In genomic region chr5:92602691-92603690, GRCm38 (mm10) we compare ENCODE assay signal across 8 mouse cellular contexts. TPM values are rescaled to one million over a fixed set of nuclear protein-coding genes. Genes with fewer than 3 reads are reported as not detected.
DNase-seq lines count a peak whose midpoint lies in the region; ATAC-seq lines count a peak whose summit lies in the region.

Gene Stbd1 (plus strand): TSS chr5:92603041.

- H3K4me2 ChIP-seq in forebrain, embryonic 12.5 days = peak within 1 kb of the TSS; percentile 95

- peak within 1 kb of the TSS; percentile 71 for H3K9ac ChIP-seq in forebrain, embryonic 12.5 days

- peak; percentile 69 to 73 for DNase-seq in adrenal gland, adult 18-20 months (ENCODE audit: low spot score in 2 of 2)
- peak; percentile 72 to 75 for DNase-seq in heart, postnatal 36 days
- DNase-seq in layer of hippocampus, postnatal 36 days = peak; percentile 15 to 25
- DNase-seq in right cerebral cortex, postnatal 25 days = peak; percentile 22
- peak; percentile 60 to 73 for DNase-seq in urinary bladder, postnatal 4 days (ENCODE audit: low spot score in 2 of 2)

- H3K36me3 ChIP-seq in forebrain, embryonic 12.5 days (replicated peaks) = no peaks in the 10 kb centered on the region

- peaks cover 5% of the 10 kb centered on the region; the same call in 1 of the 2 replicates for H3K4me1 ChIP-seq in forebrain, embryonic 12.5 days

- H3K27me3 ChIP-seq in forebrain, embryonic 12.5 days = peaks cover 21% of the 10 kb centered on the region

- intact Hi-C loops in heart, postnatal 36 days (cut with DNase I) = no loop called here

- H3K4me3 ChIP-seq in forebrain, embryonic 12.5 days (replicated peaks) = peak within 1 kb of the TSS; percentile 67

- WGBS in forebrain, embryonic 12.5 days = under 1% methylated on average over 63 of the region's 69 CpGs

- no peak within 1 kb of the TSS for H3K27ac ChIP-seq in forebrain, embryonic 12.5 days

- no peaks in the 10 kb centered on the region for H3K9me3 ChIP-seq in forebrain, embryonic 12.5 days

- ATAC-seq in CD4-positive, CD25-positive, alpha-beta regulatory T cell, adult 4 months = peak; percentile 51
- peak; percentile 95 for ATAC-seq in forebrain, embryonic 12.5 days (ENCODE audit: low FRiP score)
- peak; percentile 69 for ATAC-seq in megakaryocyte progenitor cell, adult 5-6 weeks (replicated peaks; ENCODE audit: poor library complexity)

RNA-seq across cellular contexts. Expression of gene Stbd1, which starts in this region (rescaled TPM):
- polyA plus RNA-seq in CD4-positive, CD25-positive, alpha-beta regulatory T cell, adult 4 months (2017; shearing (Covaris generic)) = under 1 TPM in 1 of 2 experiments, not detected in 1; 0.27 TPM
- total RNA-seq in adrenal gland, adult 18-20 months (2021) = 1 to 10 TPM; 6.0 to 8.2 TPM
- polyA plus RNA-seq in forebrain, embryonic 12.5 days (2016; fragmentation: Nextera tagmentation; extraction: Ambion mirVana) = 5.0 and 6.2 TPM in 2 replicates
- total RNA-seq in heart, postnatal 36 days (2021) = 1 to 10 TPM; 1.5 to 1.6 TPM
- 1 to 10 TPM; 3.2 to 3.5 TPM for total RNA-seq in layer of hippocampus, postnatal 36 days (2021)
- 0.17 TPM in 1 of 2 replicates, not detected in the other for total RNA-seq in megakaryocyte progenitor cell, adult 5-6 weeks (2015)
- total RNA-seq in megakaryocyte progenitor cell, adult 5-6 weeks (2017) = 0.98 and 2.4 TPM in 2 replicates

Comparison
In these comparisons a context has a peak if more than half of its experiments do, and no peak if none do; other contexts are left out.
1. Peak in ATAC-seq in CD4-positive, CD25-positive, alpha-beta regulatory T cell, adult 4 months; RNA of the gene not detected or under 1 TPM.
2. DNase-seq: peak in every context shown above with its lines; median percentile 74 in heart, postnatal 36 days; 71 in adrenal gland, adult 18-20 months; 66 in urinary bladder, postnatal 4 days; 22 in right cerebral cortex, postnatal 25 days; 20 in layer of hippocampus, postnatal 36 days.